Mouse (Mus musculus): ENCODE measurements at regions not wholly inside any gene's neighbourhood (a gene's known extent, or its start where the extent isn't known, plus 50 kb on each side); places are given as distances from the start of the nearest gene placed in this dataset.

DNA sequence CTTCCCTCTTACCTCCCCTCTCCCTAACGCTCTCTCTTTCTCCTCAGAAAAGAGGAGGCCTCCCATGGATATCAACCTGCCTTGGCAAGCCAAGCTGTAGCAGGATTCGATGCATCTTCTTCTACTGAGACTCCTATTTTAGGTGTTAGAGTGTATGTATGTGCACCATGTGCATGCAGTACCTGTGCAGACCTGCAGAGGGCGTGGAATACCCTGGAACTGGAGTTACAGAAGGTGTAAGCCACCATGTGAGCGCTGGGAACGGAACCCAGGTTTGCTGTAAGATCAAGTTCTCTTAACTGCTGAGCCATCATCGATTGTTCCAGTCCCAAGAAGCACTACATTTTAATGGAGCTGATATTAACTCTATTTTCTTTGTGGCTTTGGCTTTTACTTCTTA lies 146.8 kb downstream of the Tmx1 start:
- Histone ChIP-seq H3K4me3 (ENCODE audit: low read depth, low read length) (no peak overlapping the region), H3K9me3 (ENCODE audit: control insufficient read depth, low read length) (no peaks in the 10 kb centered on the region), H3K36me3 (ENCODE audit: control insufficient read depth, insufficient read depth, low read length) (no peaks in the 10 kb centered on the region), H3K27ac (ENCODE audit: low read depth, low read length) (no peak overlapping the region), H3K27me3 (ENCODE audit: control insufficient read depth, insufficient read depth, low read length) (no peaks in the 10 kb centered on the region), H3K4me1 (ENCODE audit: control insufficient read depth, insufficient read depth, low read length) (no peaks in the 10 kb centered on the region), H3K4me2 (ENCODE audit: low read depth, low read length) (no peak overlapping the region), H3K9ac (replicated peaks; ENCODE audit: low read depth, low read length) (no peak overlapping the region)
- no peak for ATAC-seq (ENCODE audit: low read depth)
- 85% methylated on average over 6 of the region's 6 CpGs for WGBS

GRCm38 (mm10) chr12:70603869-70604268 lies 151.0 kb downstream of the Tmx1 start:
- Histone ChIP-seq H3K9me3 (ENCODE audit: control insufficient read depth, low read length) (no peaks in the 10 kb centered on the region), H3K4me1 (ENCODE audit: control insufficient read depth, insufficient read depth, low read length) (no peaks in the 10 kb centered on the region), H3K27me3 (ENCODE audit: control insufficient read depth, insufficient read depth, low read length) (no peaks in the 10 kb centered on the region), H3K4me3 (ENCODE audit: low read depth, low read length) (no peak overlapping the region), H3K9ac (replicated peaks; ENCODE audit: low read depth, low read length) (no peak overlapping the region), H3K27ac (ENCODE audit: low read depth, low read length) (no peak overlapping the region), H3K36me3 (ENCODE audit: control insufficient read depth, insufficient read depth, low read length) (no peaks in the 10 kb centered on the region), H3K4me2 (ENCODE audit: low read depth, low read length) (no peak overlapping the region)
- WGBS: 89% methylated on average over 1 of the region's 1 CpGs
- no peak for ATAC-seq (ENCODE audit: low read depth)

- 77% methylated on average over 5 of the region's 5 CpGs for whole genome bisulfite sequencing
- H3K9ac ChIP-seq (replicated peaks; ENCODE audit: low read depth, low read length): no peak overlapping the region
- no peak overlapping the region for H3K4me2 ChIP-seq (ENCODE audit: low read depth, low read length)
- H3K4me1 ChIP-seq (ENCODE audit: control insufficient read depth, insufficient read depth, low read length): no peaks in the 10 kb centered on the region
- H3K36me3 ChIP-seq (ENCODE audit: control insufficient read depth, insufficient read depth, low read length): no peaks in the 10 kb centered on the region
- no peaks in the 10 kb centered on the region for H3K9me3 ChIP-seq (ENCODE audit: control insufficient read depth, low read length)
- no peak overlapping the region for H3K4me3 ChIP-seq (ENCODE audit: low read depth, low read length)
- no peak for ATAC-seq (ENCODE audit: low read depth)
- no peaks in the 10 kb centered on the region for H3K27me3 ChIP-seq (ENCODE audit: control insufficient read depth, insufficient read depth, low read length)
- H3K27ac ChIP-seq (ENCODE audit: low read depth, low read length): no peak overlapping the region
These were observed 155.8 kb downstream of the Tmx1 start for GRCm38 (mm10) chr12:70608672-70609071.

- H3K9me3 ChIP-seq (ENCODE audit: control insufficient read depth, low read length): no peaks in the 10 kb centered on the region
- no peak overlapping the region for H3K9ac ChIP-seq (replicated peaks; ENCODE audit: low read depth, low read length)
- no peak overlapping the region for H3K4me2 ChIP-seq (ENCODE audit: low read depth, low read length)
- H3K27ac ChIP-seq (ENCODE audit: low read depth, low read length): no peak overlapping the region
- no peaks in the 10 kb centered on the region for H3K36me3 ChIP-seq (ENCODE audit: control insufficient read depth, insufficient read depth, low read length)
- no peaks in the 10 kb centered on the region for H3K4me1 ChIP-seq (ENCODE audit: control insufficient read depth, insufficient read depth, low read length)
- no peak for ATAC-seq (ENCODE audit: low read depth)
- WGBS: 86% methylated on average over 7 of the region's 7 CpGs
- H3K4me3 ChIP-seq (ENCODE audit: low read depth, low read length): no peak overlapping the region
- no peaks in the 10 kb centered on the region for H3K27me3 ChIP-seq (ENCODE audit: control insufficient read depth, insufficient read depth, low read length)
These were observed 156.4 kb downstream of the Tmx1 start for GRCm38 (mm10) chr12:70609116-70609871.

GRCm38 (mm10) chr12:70611891-70612290 lies 159.0 kb downstream of the Tmx1 start:
- ATAC-seq (ENCODE audit: low read depth): no peak
- no peak overlapping the region for H3K9ac ChIP-seq (replicated peaks; ENCODE audit: low read depth, low read length)
- H3K27me3 ChIP-seq (ENCODE audit: control insufficient read depth, insufficient read depth, low read length): no peaks in the 10 kb centered on the region
- H3K4me2 ChIP-seq (ENCODE audit: low read depth, low read length): no peak overlapping the region
- H3K4me3 ChIP-seq (ENCODE audit: low read depth, low read length): no peak overlapping the region
- H3K36me3 ChIP-seq (ENCODE audit: control insufficient read depth, insufficient read depth, low read length): no peaks in the 10 kb centered on the region
- H3K9me3 ChIP-seq (ENCODE audit: control insufficient read depth, low read length): no peaks in the 10 kb centered on the region
- 90% methylated on average over 5 of the region's 5 CpGs for WGBS
- no peaks in the 10 kb centered on the region for H3K4me1 ChIP-seq (ENCODE audit: control insufficient read depth, insufficient read depth, low read length)
- no peak overlapping the region for H3K27ac ChIP-seq (ENCODE audit: low read depth, low read length)

DNA sequence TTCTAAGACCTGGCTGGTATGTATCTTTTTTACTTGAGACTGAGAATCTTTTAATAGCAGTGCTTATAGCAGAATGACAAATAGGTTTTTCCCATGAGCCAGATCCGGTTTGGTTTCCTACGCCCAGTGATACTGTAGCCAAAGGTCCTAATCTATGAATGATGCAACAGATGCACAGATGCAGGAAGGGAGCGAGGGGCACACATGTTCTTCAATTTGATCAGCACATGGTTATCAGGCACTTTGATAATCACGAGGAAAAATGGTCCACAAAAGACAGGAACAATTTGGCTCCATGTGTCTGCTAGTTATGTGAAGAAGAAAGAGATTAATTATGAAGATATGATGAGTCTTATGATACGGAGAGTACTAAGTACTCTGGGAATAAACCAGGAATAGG lies 160.3 kb downstream of the Tmx1 start:
- WGBS: 83% methylated on average over 5 of the region's 5 CpGs

GRCm38 (mm10) chr12:70614101-70614500 lies 161.2 kb downstream of the Tmx1 start:
- Histone ChIP-seq H3K9me3 (ENCODE audit: control insufficient read depth, low read length) (no peaks in the 10 kb centered on the region), H3K9ac (replicated peaks; ENCODE audit: low read depth, low read length) (no peak overlapping the region), H3K27me3 (ENCODE audit: control insufficient read depth, insufficient read depth, low read length) (no peaks in the 10 kb centered on the region), H3K27ac (ENCODE audit: low read depth, low read length) (no peak overlapping the region), H3K4me2 (ENCODE audit: low read depth, low read length) (no peak overlapping the region), H3K4me3 (ENCODE audit: low read depth, low read length) (no peak overlapping the region), H3K4me1 (ENCODE audit: control insufficient read depth, insufficient read depth, low read length) (no peaks in the 10 kb centered on the region), H3K36me3 (ENCODE audit: control insufficient read depth, insufficient read depth, low read length) (no peaks in the 10 kb centered on the region)
- ATAC-seq (ENCODE audit: low read depth): no peak
- WGBS: 85% methylated on average over 2 of the region's 2 CpGs

More for the DNA sequence above, 160.3 kb downstream of the Tmx1 start:
- Histone ChIP-seq H3K27ac (ENCODE audit: low read depth, low read length) (no peak overlapping the region), H3K4me2 (ENCODE audit: low read depth, low read length) (no peak overlapping the region), H3K9ac (replicated peaks; ENCODE audit: low read depth, low read length) (no peak overlapping the region), H3K9me3 (ENCODE audit: control insufficient read depth, low read length) (no peaks in the 10 kb centered on the region), H3K4me1 (ENCODE audit: control insufficient read depth, insufficient read depth, low read length) (no peaks in the 10 kb centered on the region), H3K4me3 (ENCODE audit: low read depth, low read length) (no peak overlapping the region), H3K36me3 (ENCODE audit: control insufficient read depth, insufficient read depth, low read length) (no peaks in the 10 kb centered on the region), H3K27me3 (ENCODE audit: control insufficient read depth, insufficient read depth, low read length) (no peaks in the 10 kb centered on the region)
- ATAC-seq (ENCODE audit: low read depth): no peak

DNA sequence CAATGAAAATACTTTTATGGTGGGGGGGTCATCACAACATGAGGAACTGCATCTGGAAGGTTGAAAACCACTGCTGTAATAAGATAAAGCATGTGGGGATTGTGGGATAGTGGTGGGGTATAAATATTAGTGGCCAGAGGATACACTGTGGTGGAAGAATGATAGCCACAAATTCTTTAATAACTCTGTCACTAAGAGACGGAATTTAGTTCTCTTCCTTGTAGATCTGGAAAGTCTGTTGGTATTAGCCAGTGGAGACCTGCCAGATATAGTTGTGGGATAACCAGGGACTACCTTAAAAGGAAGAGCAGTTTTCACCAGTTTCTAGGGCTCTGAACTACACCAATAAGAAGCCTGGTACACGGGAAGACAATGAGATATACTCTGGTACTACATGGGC lies 161.8 kb downstream of the Tmx1 start:
- Histone ChIP-seq H3K9ac (replicated peaks; ENCODE audit: low read depth, low read length) (no peak overlapping the region), H3K27ac (ENCODE audit: low read depth, low read length) (no peak overlapping the region), H3K4me3 (ENCODE audit: low read depth, low read length) (no peak overlapping the region), H3K27me3 (ENCODE audit: control insufficient read depth, insufficient read depth, low read length) (no peaks in the 10 kb centered on the region), H3K4me1 (ENCODE audit: control insufficient read depth, insufficient read depth, low read length) (no peaks in the 10 kb centered on the region), H3K9me3 (ENCODE audit: control insufficient read depth, low read length) (no peaks in the 10 kb centered on the region), H3K4me2 (ENCODE audit: low read depth, low read length) (no peak overlapping the region), H3K36me3 (ENCODE audit: control insufficient read depth, insufficient read depth, low read length) (no peaks in the 10 kb centered on the region)
- WGBS: 87% methylated on average over 2 of the region's 2 CpGs
- ATAC-seq (ENCODE audit: low read depth): no peak

- Histone ChIP-seq H3K4me1 (ENCODE audit: control insufficient read depth, insufficient read depth, low read length) (no peaks in the 10 kb centered on the region), H3K9ac (replicated peaks; ENCODE audit: low read depth, low read length) (no peak overlapping the region), H3K4me3 (ENCODE audit: low read depth, low read length) (no peak overlapping the region), H3K36me3 (ENCODE audit: control insufficient read depth, insufficient read depth, low read length) (no peaks in the 10 kb centered on the region), H3K27me3 (ENCODE audit: control insufficient read depth, insufficient read depth, low read length) (no peaks in the 10 kb centered on the region), H3K9me3 (ENCODE audit: control insufficient read depth, low read length) (no peaks in the 10 kb centered on the region), H3K27ac (ENCODE audit: low read depth, low read length) (no peak overlapping the region), H3K4me2 (ENCODE audit: low read depth, low read length) (no peak overlapping the region)
- no peak for ATAC-seq (ENCODE audit: low read depth)
- 97% methylated on average over 9 of the region's 9 CpGs for WGBS
These were observed 162.2 kb downstream of the Tmx1 start for GRCm38 (mm10) chr12:70615123-70615522.

Data from neural tube, embryonic 14.5 days (tissue).